In genomic region chr3:151293981-151294605, GRCm38 (mm10) we compare ENCODE assay signal across 8 mouse cellular contexts.
DNase-seq lines count a peak whose midpoint lies in the region; ATAC-seq and TF ChIP-seq lines count a peak whose summit lies in the region.

No protein-coding gene starts in this region.

- peak; percentile 58 for DNase-seq in MN1 (ENCODE audit: low spot score)
- peak; percentile 67 for DNase-seq in cerebellum, adult 11-12 months
- peak; percentile 15 for DNase-seq in gastrocnemius, postnatal 25 days
- peak; percentile 32 for DNase-seq in hindbrain, postnatal 0 days (ENCODE audit: low spot score)
- peak; percentile 68 for DNase-seq in retina, postnatal 1 day
- no peak for DNase-seq in right cerebral cortex, postnatal 4 days
- DNase-seq in urinary bladder, postnatal 4 days (ENCODE audit: low spot score in 2 of 2), result no peak

- ATAC-seq in hindbrain, postnatal 0 days, result peak; percentile 87
- peak; percentile 69; the same call in 1 of the 2 replicates for ATAC-seq in lung, embryonic 15.5 days (ENCODE audit: borderline replicate concordance, extremely low read depth, low FRiP score, low TSS enrichment)

- no peak overlapping the region for H3K4me3 ChIP-seq in hindbrain, postnatal 0 days (ENCODE audit: low read length)
- no peak overlapping the region for H3K4me3 ChIP-seq in lung, embryonic 15.5 days

- 13% methylated on average over 11 of the region's 11 CpGs for WGBS in hindbrain, postnatal 0 days
- WGBS in lung, embryonic 15.5 days, result 41% methylated on average over 11 of the region's 11 CpGs

- H3K27ac ChIP-seq in hindbrain, postnatal 0 days, result peak overlapping the region; percentile 58; the same call in 1 of the 2 replicates
- peak overlapping the region; percentile 15; the same call in 1 of the 2 replicates for H3K27ac ChIP-seq in lung, embryonic 15.5 days

- no peaks in the 10 kb centered on the region for H3K9me3 ChIP-seq in hindbrain, postnatal 0 days (ENCODE audit: low read length)
- no peaks in the 10 kb centered on the region for H3K9me3 ChIP-seq in lung, embryonic 15.5 days

- TF ChIP-seq CTCF in hindbrain, postnatal 0 days (IDR thresholded peaks at IDR 0.05; ENCODE audit: low read depth), result no peak

- H3K4me1 ChIP-seq in hindbrain, postnatal 0 days (ENCODE audit: insufficient read depth, low read length), result no peaks in the 10 kb centered on the region
- H3K4me1 ChIP-seq in lung, embryonic 15.5 days, result no peaks in the 10 kb centered on the region

- no peaks in the 10 kb centered on the region for H3K36me3 ChIP-seq in hindbrain, postnatal 0 days (ENCODE audit: insufficient read depth, low read length)
- H3K36me3 ChIP-seq in lung, embryonic 15.5 days, result no peaks in the 10 kb centered on the region

- H3K9ac ChIP-seq in hindbrain, postnatal 0 days (replicated peaks; ENCODE audit: low read length), result no peak overlapping the region
- no peak overlapping the region for H3K9ac ChIP-seq in lung, embryonic 15.5 days

- H3K27me3 ChIP-seq in hindbrain, postnatal 0 days (ENCODE audit: insufficient read depth, low read length), result no peaks in the 10 kb centered on the region
- H3K27me3 ChIP-seq in lung, embryonic 15.5 days, result no peaks in the 10 kb centered on the region

- no peak overlapping the region for H3K4me2 ChIP-seq in hindbrain, postnatal 0 days (ENCODE audit: low read depth, low read length)
- no peak overlapping the region for H3K4me2 ChIP-seq in lung, embryonic 15.5 days

Comparison
In these comparisons a context has a peak if more than half of its experiments do, and no peak if none do; other contexts are left out.
1. DNase-seq: peak in MN1 (single experiment), cerebellum, adult 11-12 months (single experiment), gastrocnemius, postnatal 25 days (single experiment), hindbrain, postnatal 0 days (single experiment) and retina, postnatal 1 day (single experiment); none in right cerebral cortex, postnatal 4 days (single experiment) and urinary bladder, postnatal 4 days (0 of 2).